Mouse (Mus musculus) testis, adult 2 months (tissue): ENCODE measurements around the gene Pard3b. TPM values are rescaled to one million over a fixed set of nuclear protein-coding genes. Genes with fewer than 3 reads are reported as not detected.

Experiments
- H3K27ac ChIP-seq: fragments of 200-500 bp; 2 replicates; pipeline ENCODE4 v1.5.1; 2012; ENCODE audit warnings: low read depth, low read length; ENCODE audit not compliant: control insufficient read depth, insufficient read depth
- H3K27me3 ChIP-seq: fragments of 200-500 bp; 2 replicates; pipeline ENCODE4 v1.6.1; 2012; ENCODE audit warnings: mild to moderate bottlenecking, low read length, moderate library complexity; ENCODE audit not compliant: control insufficient read depth, insufficient read depth
- H3K36me3 ChIP-seq: fragments of 200-500 bp; 2 replicates; pipeline ENCODE4 v1.6.1; 2012; ENCODE audit warnings: mild to moderate bottlenecking, low read length; ENCODE audit not compliant: control insufficient read depth, insufficient read depth
- H3K4me1 ChIP-seq: fragments of 200-500 bp; 2 replicates; pipeline ENCODE4 v1.6.1; 2012; ENCODE audit warnings: low read length; ENCODE audit not compliant: control insufficient read depth, insufficient read depth
- H3K4me3 ChIP-seq: fragments of 200-500 bp; 2 replicates; pipeline ENCODE4 v1.5.1; 2012; ENCODE audit warnings: low read depth, mild to moderate bottlenecking, low read length, moderate library complexity, mixed read lengths; ENCODE audit not compliant: control insufficient read depth
- CTCF ChIP-seq: fragments of 200-500 bp; IDR thresholded peaks from 2 replicates; pipeline ENCODE4 v1.5.1; 2012; ENCODE audit warnings: low read depth, mild to moderate bottlenecking, inconsistent platforms, low read length, moderate library complexity; ENCODE audit not compliant: control insufficient read depth, insufficient read depth, insufficient replicate concordance
- POLR2A ChIP-seq: fragments of 200-500 bp; IDR thresholded peaks from 2 replicates; pipeline ENCODE4 v1.6.1; 2012; ENCODE audit warnings: low read depth, mild to moderate bottlenecking, inconsistent platforms, low read length, moderate library complexity; ENCODE audit not compliant: control insufficient read depth
- polyA plus RNA-seq: library from polyadenylated mRNA; depleted of rRNA; stranded (reverse); fragments of >200 nt; gene quantifications from 2 replicates; pipeline ENCODE4 v1.2.3, GENCODE M21; 2012

The Pard3b gene
- polyA plus RNA-seq, 1 experiment, result 1.3 TPM

DNA sequence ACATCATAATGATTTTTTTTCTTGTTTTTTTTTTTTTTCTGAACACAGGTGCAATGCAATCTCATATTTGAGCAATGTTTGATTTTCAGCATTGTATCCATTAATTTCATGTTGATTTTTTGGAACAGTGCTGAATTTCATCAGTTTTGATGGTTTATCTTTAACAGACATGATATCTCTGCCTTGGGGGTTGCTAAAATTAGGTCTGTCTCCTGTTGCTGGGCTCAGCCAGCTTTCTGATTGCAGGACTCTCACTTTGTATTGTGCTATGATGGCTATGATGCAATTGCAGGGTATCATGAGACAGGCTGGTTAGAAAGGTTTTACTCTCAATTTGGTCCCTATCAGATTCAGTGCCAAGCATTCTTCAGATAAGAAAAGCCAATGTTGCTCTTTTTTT is 11.3 kb downstream of the Pard3b start:
- no peak overlapping the region for H3K27ac ChIP-seq
- H3K4me3 ChIP-seq, result no peak overlapping the region
- no peaks in the 10 kb centered on the region for H3K36me3 ChIP-seq
- H3K4me1 ChIP-seq, result no peaks in the 10 kb centered on the region
- no peaks in the 10 kb centered on the region for H3K27me3 ChIP-seq
- no peak for TF ChIP-seq POLR2A
- no peak for TF ChIP-seq CTCF

DNA sequence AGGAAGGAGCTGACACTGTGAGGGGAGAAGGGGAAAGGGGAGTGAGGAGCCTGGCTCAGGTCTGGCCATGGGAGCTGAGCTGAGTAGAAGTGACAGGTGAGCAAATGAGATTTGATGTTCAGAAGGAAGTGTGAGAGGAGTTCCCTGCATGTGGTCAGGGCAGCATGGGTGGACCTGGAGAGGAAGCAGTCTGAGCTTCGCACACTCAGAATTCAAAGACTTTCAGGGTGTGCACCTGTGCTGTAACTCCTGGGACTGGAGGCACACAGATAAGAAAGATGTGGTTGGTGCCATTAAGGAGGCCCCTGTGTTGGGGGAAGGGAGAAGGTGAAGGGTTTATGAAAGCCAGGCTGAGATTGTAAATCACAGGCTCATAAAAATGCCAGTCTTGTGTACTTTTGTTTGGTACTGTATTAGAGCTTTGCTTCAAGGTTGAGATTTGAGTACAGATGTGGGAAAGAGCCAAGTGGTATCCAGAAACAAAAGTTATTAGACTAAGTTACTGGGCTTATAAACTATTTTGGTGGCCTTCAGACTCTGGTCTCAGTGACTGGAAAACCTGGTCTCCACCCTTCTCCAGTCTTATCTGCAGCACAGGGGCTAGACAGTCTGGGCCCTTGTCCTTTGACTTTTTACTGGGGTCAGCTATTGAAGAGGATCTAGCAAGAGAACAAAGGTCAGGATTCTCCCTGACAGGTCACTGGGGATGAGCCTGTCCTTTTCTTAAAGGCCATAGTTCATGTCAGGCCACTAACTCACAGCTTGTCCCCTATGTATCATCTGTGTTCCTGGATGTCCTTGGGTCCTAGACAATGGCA is 13.0 kb downstream of the Pard3b start:
- H3K4me3 ChIP-seq, result no peak overlapping the region
- H3K27ac ChIP-seq, result no peak overlapping the region
- no peaks in the 10 kb centered on the region for H3K4me1 ChIP-seq
- no peak for TF ChIP-seq CTCF
- no peaks in the 10 kb centered on the region for H3K36me3 ChIP-seq
- no peaks in the 10 kb centered on the region for H3K27me3 ChIP-seq

DNA sequence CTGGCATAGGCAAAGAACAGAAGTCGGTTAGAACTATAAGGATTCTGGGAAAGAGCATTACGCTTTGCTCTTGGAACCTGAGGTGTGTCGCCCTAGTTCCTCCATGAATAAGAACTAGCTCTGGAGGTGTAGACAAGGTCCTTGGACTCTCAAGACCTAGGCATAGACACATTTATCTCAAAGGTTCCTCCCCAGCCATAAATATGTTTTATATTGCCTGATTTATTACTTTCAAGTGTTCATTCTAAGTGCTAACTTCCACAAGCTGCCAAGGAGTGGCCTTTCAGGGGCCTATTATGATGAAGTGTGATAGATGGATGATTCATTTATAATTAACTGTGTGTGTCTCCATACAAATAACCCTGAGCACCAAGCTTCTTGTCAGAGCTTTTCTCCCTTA is 19.1 kb downstream of the Pard3b start:
- Histone ChIP-seq H3K4me3 (no peak overlapping the region), H3K4me1 (no peaks in the 10 kb centered on the region), H3K27ac (no peak overlapping the region), H3K27me3 (no peaks in the 10 kb centered on the region), H3K36me3 (no peaks in the 10 kb centered on the region)
- TF ChIP-seq CTCF, result no peak
- TF ChIP-seq POLR2A, result no peak

DNA sequence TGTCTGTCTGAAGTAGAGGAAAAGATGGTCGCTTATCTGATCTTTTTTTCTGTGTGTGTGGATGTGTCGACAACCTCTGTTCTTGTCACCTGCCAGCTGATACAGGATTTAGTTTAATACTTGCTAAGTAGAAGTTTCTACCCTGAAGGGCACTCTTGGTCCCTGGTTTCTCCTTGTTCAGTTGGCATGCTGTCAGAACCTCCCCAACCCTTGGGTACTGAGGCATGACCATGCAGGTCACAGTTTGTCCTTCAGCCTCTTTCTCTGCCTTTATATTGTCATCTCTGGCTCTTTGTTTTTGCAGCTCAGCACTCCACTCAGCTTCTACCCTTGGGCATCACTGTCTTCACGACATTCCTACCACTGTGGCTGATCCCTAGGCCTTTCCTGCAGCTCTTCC is 21.3 kb downstream of the Pard3b start:
- H3K36me3 ChIP-seq, result no peaks in the 10 kb centered on the region
- no peak overlapping the region for H3K27ac ChIP-seq
- H3K4me3 ChIP-seq, result no peak overlapping the region
- TF ChIP-seq CTCF (no peak), POLR2A (no peak)
- no peaks in the 10 kb centered on the region for H3K27me3 ChIP-seq
- H3K4me1 ChIP-seq, result no peaks in the 10 kb centered on the region

DNA sequence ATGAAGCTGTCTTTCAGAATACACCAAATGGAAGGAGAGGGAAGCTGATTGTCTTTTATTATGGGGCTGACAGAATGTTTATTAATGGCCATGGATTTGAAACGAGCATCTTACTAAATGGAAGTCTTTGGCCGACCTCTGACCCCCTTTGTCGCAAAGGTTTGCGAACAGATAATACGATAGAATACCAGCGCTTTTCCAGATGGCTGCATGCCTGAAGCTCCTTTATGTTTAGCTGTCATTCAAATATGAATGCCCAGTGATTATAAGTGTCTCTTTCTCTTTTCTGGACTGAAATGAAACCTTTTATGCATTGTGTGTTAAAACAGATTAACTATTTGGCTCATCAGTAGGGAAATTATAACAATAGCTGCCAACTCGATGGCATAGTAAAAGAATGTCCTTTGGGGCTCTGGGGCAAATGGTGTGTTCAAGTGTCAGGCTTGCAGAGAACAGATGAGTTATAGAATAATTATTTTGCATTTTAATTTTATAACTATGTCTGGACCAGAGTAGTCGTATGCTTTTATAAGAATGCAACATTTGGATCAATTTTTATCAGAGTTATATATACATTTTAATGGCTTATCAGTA is 46.7 kb downstream of the Pard3b start:
- H3K4me1 ChIP-seq, result no peaks in the 10 kb centered on the region
- H3K4me3 ChIP-seq, result no peak overlapping the region
- H3K27me3 ChIP-seq, result no peaks in the 10 kb centered on the region
- no peak overlapping the region for H3K27ac ChIP-seq
- no peaks in the 10 kb centered on the region for H3K36me3 ChIP-seq
- no peak for TF ChIP-seq CTCF
- no peak for TF ChIP-seq POLR2A

DNA sequence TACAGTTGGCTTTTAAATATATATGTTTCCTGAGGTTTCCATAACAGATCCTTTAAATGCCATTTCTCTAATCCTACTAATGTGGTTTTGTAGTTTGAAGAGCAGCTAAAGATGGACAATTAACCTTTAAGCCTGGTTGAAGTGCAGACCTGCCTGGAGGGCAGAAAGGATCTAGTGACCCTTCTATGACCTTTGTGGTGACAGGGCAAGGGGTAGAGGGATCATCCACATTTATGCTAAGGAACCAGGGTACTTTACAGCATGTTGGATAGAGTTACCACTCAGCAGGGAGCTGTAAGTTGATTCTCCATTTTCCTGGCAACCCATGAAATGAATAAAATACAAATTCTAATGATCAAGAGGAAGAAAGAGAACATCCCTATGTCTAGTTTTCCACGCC is 47.3 kb downstream of the Pard3b start:
- H3K27me3 ChIP-seq, result no peaks in the 10 kb centered on the region

DNA sequence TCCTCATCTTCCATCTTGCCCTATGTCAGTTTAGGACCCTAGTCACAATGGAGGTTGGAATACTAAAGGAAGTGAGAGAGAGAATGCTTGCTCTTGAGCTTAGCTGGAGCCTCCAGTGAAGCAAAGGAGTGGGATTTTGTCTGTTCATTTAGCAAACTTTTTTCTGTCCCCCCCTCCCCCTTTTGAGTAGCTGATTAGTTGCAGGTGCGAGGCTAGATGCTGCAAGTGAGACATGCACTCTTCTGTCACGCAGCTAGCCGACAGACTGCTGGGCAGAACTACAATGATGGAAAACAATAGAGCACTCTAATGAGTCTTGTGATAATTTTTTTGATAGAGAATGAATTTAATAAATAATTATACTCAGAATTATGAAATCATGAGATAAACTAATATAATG is 49.7 kb downstream of the Pard3b start:
- H3K4me3 ChIP-seq, result no peak overlapping the region
- H3K27ac ChIP-seq, result no peak overlapping the region
- no peaks in the 10 kb centered on the region for H3K36me3 ChIP-seq
- no peaks in the 10 kb centered on the region for H3K27me3 ChIP-seq
- TF ChIP-seq CTCF, result no peak
- no peak for TF ChIP-seq POLR2A
- no peaks in the 10 kb centered on the region for H3K4me1 ChIP-seq

More for the DNA sequence above, 47.3 kb downstream of the Pard3b start:
- Histone ChIP-seq H3K36me3 (no peaks in the 10 kb centered on the region), H3K27ac (no peak overlapping the region), H3K4me1 (no peaks in the 10 kb centered on the region), H3K4me3 (no peak overlapping the region)
- no peak for TF ChIP-seq CTCF

DNA sequence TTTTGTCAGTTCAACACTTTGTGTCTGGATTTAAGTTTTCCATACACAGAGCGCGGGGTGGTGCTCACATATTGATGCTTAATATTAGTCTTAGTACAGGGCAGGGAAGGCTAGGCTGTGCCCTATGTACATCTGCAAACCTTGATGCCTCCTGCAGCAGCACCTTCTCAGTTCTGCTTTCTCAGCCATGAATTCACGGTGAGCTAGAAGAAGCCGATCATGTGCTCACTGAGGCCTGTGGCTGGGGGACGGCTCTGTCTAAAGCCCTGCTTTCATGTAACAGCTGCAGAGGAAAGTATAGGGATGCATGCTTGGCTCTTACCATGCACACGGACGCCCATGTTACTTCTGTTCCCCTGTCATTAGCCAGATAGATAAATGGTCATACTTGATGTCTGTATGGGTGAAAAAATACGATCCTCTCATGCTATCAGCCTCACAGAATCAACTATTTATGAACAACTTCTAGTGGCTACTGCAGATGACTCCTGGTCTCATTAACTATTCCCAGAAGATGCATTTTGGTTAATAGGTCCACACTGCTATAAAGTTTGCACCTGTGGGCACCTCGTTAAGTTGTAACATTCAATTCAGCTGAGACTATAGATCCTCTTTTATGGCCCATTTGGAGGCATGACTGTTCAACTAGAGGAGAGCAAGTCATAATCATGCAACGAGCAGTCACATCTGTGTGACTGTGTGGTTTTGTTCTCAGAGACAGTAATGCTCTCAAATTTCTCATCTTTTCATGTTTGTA is 60.0 kb downstream of the Pard3b start:
- no peak for TF ChIP-seq CTCF
- no peak for TF ChIP-seq POLR2A

More for the DNA sequence above, 60.0 kb downstream of the Pard3b start:
- Histone ChIP-seq H3K4me1 (no peaks in the 10 kb centered on the region), H3K4me3 (no peak overlapping the region), H3K27me3 (no peaks in the 10 kb centered on the region), H3K36me3 (no peaks in the 10 kb centered on the region), H3K27ac (no peak overlapping the region)
